Mouse (Mus musculus) kidney, adult 10 weeks (tissue): ENCODE measurements around the gene Tlr9. TPM values are rescaled to one million over a fixed set of nuclear protein-coding genes. Genes with fewer than 3 reads are reported as not detected.

Experiments used
- polyA plus RNA-seq: library from polyadenylated mRNA; stranded (reverse); fragments of 350-450 nt; fragmentation: Illumina TruSeq; extraction: RNeasy Lipid Tissue Mini Kit (QIAGEN cat#74804); gene quantifications from one replicate; pipeline ENCODE4 v1.2.3, GENCODE M21; 2014; ENCODE audit warnings: low read depth, low replicate concordance

The Tlr9 gene
- not detected for polyA plus RNA-seq

DNA sequence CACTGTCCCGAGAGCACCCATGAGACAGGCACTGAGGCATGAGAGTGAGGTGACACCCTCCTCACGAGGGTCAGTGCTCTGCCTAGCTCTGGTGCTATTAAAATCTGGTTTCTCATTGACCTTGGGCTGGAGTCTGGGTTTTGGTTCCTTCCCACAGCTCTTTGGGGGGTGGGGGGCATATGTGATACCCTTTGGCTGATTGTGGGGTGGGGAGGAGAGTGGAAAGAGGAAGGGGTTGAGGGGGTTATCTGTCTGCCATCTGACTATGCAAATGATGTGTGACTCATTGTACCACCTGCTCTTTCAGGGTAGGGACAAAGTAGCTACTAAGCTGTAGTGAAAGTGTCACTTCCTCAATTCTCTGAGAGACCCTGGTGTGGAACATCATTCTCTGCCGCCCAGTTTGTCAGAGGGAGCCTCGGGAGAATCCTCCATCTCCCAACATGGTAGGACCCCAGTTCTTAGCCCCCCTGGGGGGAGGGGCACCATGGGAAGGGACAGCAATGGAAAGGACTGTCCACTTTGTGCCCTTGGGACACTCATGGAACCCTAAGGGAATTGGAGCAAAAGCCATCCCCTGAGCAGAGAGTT, at the start of gene Tlr9:
Gene Tlr9 (plus strand): TSS at position 338 of the 591 bp plus-strand sequence.

DNA sequence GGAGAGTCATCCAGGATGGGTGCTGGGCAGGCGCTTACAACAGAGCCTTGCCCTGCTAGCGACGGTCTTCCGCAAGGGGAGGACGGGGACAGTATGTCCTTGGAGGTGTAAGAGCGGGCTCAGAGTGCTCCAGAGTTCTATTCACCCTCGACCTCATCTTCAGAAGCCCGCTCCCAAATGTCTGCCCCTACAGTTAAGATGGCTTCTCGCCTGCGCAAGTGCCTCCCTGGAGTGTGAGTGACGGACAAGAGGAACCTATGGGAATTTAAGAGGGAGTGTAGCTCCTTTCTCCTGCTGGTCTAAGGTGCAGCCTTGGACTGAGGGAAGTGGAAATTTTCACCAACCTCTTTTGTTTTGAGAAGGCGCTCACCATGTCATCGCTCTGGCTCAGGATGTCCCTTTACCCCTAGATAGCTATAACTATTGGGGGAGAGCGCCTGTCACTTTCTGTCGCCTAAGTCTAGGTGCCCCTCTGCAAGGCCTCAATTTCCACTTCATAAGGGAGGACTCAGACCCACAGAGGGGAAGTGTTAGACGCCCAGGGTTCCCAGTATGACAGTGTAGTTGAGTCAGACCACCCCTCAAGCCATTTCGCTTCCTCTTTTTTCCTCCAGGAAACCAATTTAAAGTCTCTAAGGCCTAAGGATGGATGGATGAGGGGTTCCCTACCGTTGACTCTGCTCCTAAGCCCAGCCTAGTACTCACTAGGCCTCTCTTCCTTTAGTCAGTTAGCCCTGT, 22.7 kb upstream of the Tlr9 start, which contains the start of gene Ppm1m:
Gene Ppm1m (minus strand): TSS at position 212 of the 738 bp plus-strand sequence.

DNA sequence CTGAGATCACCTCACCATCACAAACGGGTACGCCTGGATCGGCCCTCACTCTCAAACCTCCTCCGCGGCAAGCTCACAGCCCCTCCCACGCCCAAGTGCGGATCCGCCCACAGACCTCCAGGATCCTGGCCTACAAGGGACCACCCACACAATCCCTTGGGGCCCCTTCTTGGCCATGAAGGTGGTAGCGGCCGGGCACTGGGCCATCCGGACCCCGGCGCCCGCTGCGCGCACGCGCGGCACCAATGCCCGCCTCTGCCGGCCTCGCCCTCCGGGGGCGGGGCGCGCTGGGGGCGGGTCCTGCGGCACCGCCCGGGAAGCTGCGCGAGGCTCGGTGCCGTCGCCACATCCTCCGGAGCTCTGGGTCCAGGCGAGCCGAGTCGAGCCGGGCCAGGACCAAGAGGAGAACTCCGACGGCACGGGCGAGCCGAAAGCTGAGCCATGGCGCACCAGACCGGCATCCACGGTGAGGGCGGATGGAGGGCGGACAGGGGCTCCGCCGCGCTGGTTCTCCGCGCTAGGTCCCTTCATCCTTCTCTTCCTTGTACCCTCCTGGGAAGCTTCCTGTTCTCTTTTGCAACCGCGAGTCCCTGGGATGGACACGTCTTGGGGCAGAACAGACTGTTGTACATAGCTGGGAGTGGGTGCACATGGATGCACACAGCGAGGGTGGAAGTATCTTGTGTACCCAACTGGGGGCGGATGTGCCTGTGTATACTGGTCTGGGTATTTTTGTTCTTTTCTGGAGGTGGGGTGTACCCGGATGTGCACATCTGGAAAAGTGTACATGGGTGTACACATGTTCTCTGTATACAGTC, 19.4 kb upstream of the Tlr9 start, which contains the start of gene Twf2:
Gene Twf2 (plus strand): TSS at position 290 of the 818 bp plus-strand sequence.

Other genes with a start within 250 kb of the Tlr9 start
- gene Col6a4, start 125.8 kb upstream of the Tlr9 start, polyA plus RNA-seq, result not detected
- gene Glyctk, start 64.5 kb upstream of the Tlr9 start, polyA plus RNA-seq, result 12.8 TPM
- gene Wdr82, start 51.7 kb upstream of the Tlr9 start, polyA plus RNA-seq, result 78.0 TPM
- 1.5 TPM for gene Ppm1m, start 22.9 kb upstream of the Tlr9 start, polyA plus RNA-seq
- gene Twf2, start 19.5 kb upstream of the Tlr9 start, polyA plus RNA-seq, result not detected
- 43.8 TPM for gene Alas1, start 26.1 kb downstream of the Tlr9 start, polyA plus RNA-seq
- not detected for gene Poc1a, start 58.5 kb downstream of the Tlr9 start, polyA plus RNA-seq
- gene Dusp7, start 146.0 kb downstream of the Tlr9 start, polyA plus RNA-seq, result 14.0 TPM
- 24.8 TPM for gene Rpl29, start 206.9 kb downstream of the Tlr9 start, polyA plus RNA-seq
- gene Acy1, start 215.7 kb downstream of the Tlr9 start, polyA plus RNA-seq, result 8.3 TPM
- gene Abhd14b, start 224.9 kb downstream of the Tlr9 start, polyA plus RNA-seq, result 112 TPM
- 0.73 TPM for gene Abhd14a, start 225.1 kb downstream of the Tlr9 start, polyA plus RNA-seq
- gene Pcbp4, start 230.7 kb downstream of the Tlr9 start, polyA plus RNA-seq, result 2.1 TPM
- gene Gpr62, start 243.3 kb downstream of the Tlr9 start, polyA plus RNA-seq, result not detected